In genomic region chr16:4128894-4129293, GRCm38 (mm10) we compare ENCODE assay signal across 18 mouse cellular contexts. TPM values are rescaled to one million over a fixed set of nuclear protein-coding genes. Genes with fewer than 3 reads are reported as not detected.
DNase-seq lines count a peak whose midpoint lies in the region; ATAC-seq lines count a peak whose summit lies in the region.
"Had no signal": no experiment of that assay in that cellular context is flagged by ENCODE, and none has a peak within 500 bp of the region (broad histone marks: within the 10 kb centered on the region; RNA-seq: fewer than 3 reads in every experiment).

No protein-coding gene starts in this region.

- DNase-seq in 416B (ENCODE audit: low read depth), result peak; percentile 17
- peak; percentile 2 for DNase-seq in MEL-GATA-1-ER (ENCODE audit: extremely low read depth, low read depth)
- no peak for DNase-seq in spleen, postnatal 4 days (ENCODE audit: low spot score in 2 of 2)
- no peak for DNase-seq in layer of hippocampus, postnatal 36 days
- DNase-seq in layer of hippocampus, postnatal 14 days (ENCODE audit: low spot score in 2 of 2), result no peak
- DNase-seq: adrenal gland, adult 2 months; adrenal gland, postnatal 10 days; adrenal gland, postnatal 25 days; cerebellum, adult 11 months; cerebellum, adult 18-20 months; cerebellum, adult 8-10 months; cerebellum, adult 9-11 months; cerebellum, postnatal 14 days; cerebellum, postnatal 36 days; embryo, embryonic 11 days had no signal

- peak; percentile 56 for ATAC-seq in megakaryocyte, adult 5-6 weeks (ENCODE audit: poor library complexity, severe bottlenecking)
- ATAC-seq: forebrain, embryonic 14.5 days; forebrain, embryonic 16.5 days had no signal

RNA-seq across cellular contexts. Expression of gene Trap1, which starts 51.3 kb away (rescaled TPM):
- 25.5 and 30.1 TPM in 2 replicates for total RNA-seq in megakaryocyte, adult 5-6 weeks (2015)
- total RNA-seq in megakaryocyte, adult 5-6 weeks (2017), result 50.7 and 53.7 TPM in 2 replicates
- 10 to 100 TPM; 72.4 to 73.2 TPM for total RNA-seq in layer of hippocampus, postnatal 36 days (2021)
- 10 to 100 TPM; 66.5 to 67.3 TPM for total RNA-seq in layer of hippocampus, postnatal 14 days (2021)

Comparison
In these comparisons a context has a peak if more than half of its experiments do, and no peak if none do; other contexts are left out.
1. DNase-seq: peak in 416B (single experiment) and MEL-GATA-1-ER (single experiment); none in spleen, postnatal 4 days (0 of 2), layer of hippocampus, postnatal 36 days (0 of 2) and layer of hippocampus, postnatal 14 days (0 of 2).